Mouse (Mus musculus) thymus, postnatal 0 days (tissue): ENCODE results near the gene Coq5. TPM values are rescaled to one million over a fixed set of nuclear protein-coding genes. Genes with fewer than 3 reads are reported as not detected.
"Not testable (repeated sequence)": the region's sequence is repeated elsewhere in the genome, so short reads cannot be mapped to it uniquely, and the experiment has no call there.

Experiments
- DNase-seq: peaks from one replicate; pipeline ENCODE4 v3.0.0-alpha.2; 2015; ENCODE audit warnings: low spot score
- polyA plus RNA-seq: library from polyadenylated mRNA; unstranded; fragments of >200 nt; fragmentation: Nextera tagmentation; extraction: Ambion mirVana; gene quantifications from 2 replicates; pipeline ENCODE4 v1.2.1, GENCODE M21; 2015

Coq5 gene
- polyA plus RNA-seq, 1 experiment from 2014 or later: 38.5 TPM

GRCm38 (mm10) chr5:115302190-115302589 is 22.7 kb downstream of the Coq5 start:
- not testable (repeated sequence) for DNase-seq

GRCm38 (mm10) chr5:115312354-115312753 is 32.9 kb downstream of the Coq5 start:
- no peak for DNase-seq

GRCm38 (mm10) chr5:115312816-115313667 is 33.6 kb downstream of the Coq5 start:
- DNase-seq: no peak

- DNase-seq: no peak
Observed at GRCm38 (mm10) chr5:115313668-115313943, 34.1 kb downstream of the Coq5 start.

- no peak for DNase-seq
Observed at GRCm38 (mm10) chr5:115316968-115317644, 37.6 kb downstream of the Coq5 start.

- DNase-seq: peak; percentile 67
Observed at GRCm38 (mm10) chr5:115317645-115318328, 38.3 kb downstream of the Coq5 start.

- DNase-seq: peak; percentile 59
Observed at GRCm38 (mm10) chr5:115319004-115319940, 39.8 kb downstream of the Coq5 start.

- no peak for DNase-seq
Observed at GRCm38 (mm10) chr5:115326256-115326831, 46.9 kb downstream of the Coq5 start.

GRCm38 (mm10) chr5:115326875-115327609 is 47.6 kb downstream of the Coq5 start, which contains the start of gene Srsf9:
TSS of gene Srsf9 (plus strand) at chr5:115327177.
- peak; percentile 95 for DNase-seq

GRCm38 (mm10) chr5:115327610-115328548 is 48.4 kb downstream of the Coq5 start:
- peak; percentile 31 for DNase-seq

- DNase-seq: no peak
Observed at GRCm38 (mm10) chr5:115330955-115331354, 51.5 kb downstream of the Coq5 start.

GRCm38 (mm10) chr5:115333626-115334025 is 54.2 kb downstream of the Coq5 start:
- DNase-seq: no peak

- no peak for DNase-seq
Observed at GRCm38 (mm10) chr5:115340007-115340406, 60.5 kb downstream of the Coq5 start.

GRCm38 (mm10) chr5:115340577-115341313 is 61.3 kb downstream of the Coq5 start, which contains the start of the genes Gatc and Triap1:
TSS of gene Gatc (minus strand) at chr5:115341178.
TSS of gene Triap1 (plus strand) at chr5:115341225.
- DNase-seq: peak; percentile 90

GRCm38 (mm10) chr5:115341314-115342165 is 62.1 kb downstream of the Coq5 start:
- no peak for DNase-seq
